Mouse (Mus musculus): ENCODE results near the gene Dppa4.
"Not testable (repeated sequence)": the region's sequence is repeated elsewhere in the genome, so short reads cannot be mapped to it uniquely, and the experiment has no call there.

Dppa4 gene

GRCm38 (mm10) chr16:48283517-48283916 is at the start of gene Dppa4:
Gene Dppa4 (plus strand): TSS chr16:48283733.
- no peak for DNase-seq (ENCODE audit: low spot score in 2 of 2)

DNA sequence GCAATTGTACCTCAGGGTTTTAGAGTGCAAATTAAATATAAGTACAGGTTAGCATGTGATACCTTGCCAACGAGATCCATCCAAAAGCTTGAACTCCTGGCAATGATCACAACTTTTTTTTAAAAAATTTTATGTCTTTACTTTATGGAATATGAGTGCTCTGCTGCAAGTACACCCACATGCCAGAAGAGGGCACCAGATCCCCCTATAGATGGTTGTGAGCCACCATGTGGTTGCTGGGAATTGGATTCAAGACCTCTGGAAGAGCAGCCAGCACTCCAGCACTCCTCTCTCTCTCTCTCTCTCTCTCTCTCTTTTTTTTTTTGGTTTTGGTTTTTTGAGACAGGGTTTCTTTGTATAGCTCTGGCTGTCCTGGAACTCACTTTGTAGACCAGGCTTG is 48.5 kb upstream of the Dppa4 start:
- no peak for DNase-seq (ENCODE audit: low spot score in 2 of 2)

DNA sequence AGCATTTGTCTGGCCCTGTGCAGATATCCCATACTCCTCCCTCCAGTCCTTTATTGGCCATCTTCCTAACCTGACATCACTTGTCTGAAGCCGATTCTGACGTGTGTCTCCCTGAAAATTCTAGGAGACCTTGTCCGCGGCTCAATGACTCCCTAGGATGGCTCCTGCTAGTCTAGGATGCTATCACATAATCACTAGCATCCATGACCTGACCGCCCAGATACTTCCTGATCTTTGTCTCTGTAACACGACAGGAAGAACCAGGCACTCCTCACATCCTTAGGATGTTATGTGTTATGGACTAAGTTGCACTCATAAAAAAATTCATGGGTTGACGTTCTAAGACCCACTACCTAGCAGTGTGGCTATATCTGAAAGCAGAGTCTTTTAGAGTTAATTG is 45.9 kb upstream of the Dppa4 start:
- no peak for DNase-seq (ENCODE audit: low spot score in 2 of 2)

- no peak for DNase-seq (ENCODE audit: low spot score in 2 of 2)
These were observed 36.4 kb upstream of the Dppa4 start for GRCm38 (mm10) chr16:48247044-48247661.

- no peak for DNase-seq (ENCODE audit: low spot score in 2 of 2)
These were observed 30.7 kb upstream of the Dppa4 start for GRCm38 (mm10) chr16:48252824-48253223.

GRCm38 (mm10) chr16:48254584-48254983 is 28.9 kb upstream of the Dppa4 start:
- DNase-seq (ENCODE audit: low spot score in 2 of 2) = no peak

DNA sequence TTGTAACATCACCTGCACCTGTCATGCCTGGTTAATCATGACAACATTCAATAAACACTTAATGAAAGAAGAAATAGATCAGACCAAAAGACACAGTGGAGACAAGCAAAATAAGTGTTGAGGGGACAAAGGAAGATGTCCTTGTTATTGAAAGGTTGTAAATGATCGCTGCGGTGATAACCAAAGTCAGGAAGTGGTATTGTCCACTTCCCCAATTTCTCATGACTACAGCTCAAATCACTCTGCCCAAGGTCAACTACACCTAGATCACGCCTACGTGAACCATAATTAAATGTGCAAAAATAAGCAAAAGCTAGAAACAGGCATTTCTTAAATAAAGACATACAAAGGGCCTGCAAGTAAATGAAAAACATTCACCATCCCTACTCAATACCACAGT is 24.0 kb upstream of the Dppa4 start:
- DNase-seq (ENCODE audit: low spot score in 2 of 2) = no peak

DNA sequence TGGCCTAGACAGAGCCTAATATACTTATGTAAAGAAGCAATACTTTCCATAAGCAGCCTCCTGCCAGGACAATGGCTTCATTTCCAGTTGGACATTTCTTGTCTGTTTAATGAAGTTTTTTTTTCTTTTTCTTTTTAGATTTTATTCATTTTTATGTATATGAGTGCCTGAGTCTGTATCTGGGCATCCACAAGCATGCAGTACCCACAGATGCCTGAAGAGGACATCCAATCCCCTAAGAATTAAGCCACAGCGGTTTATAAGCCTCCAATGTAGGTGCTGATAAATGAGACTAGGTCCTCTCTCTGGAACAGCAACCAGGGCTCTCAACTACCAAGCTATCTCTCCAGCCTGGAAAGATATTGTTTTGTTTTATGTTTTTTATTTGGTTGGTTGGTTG is 20.6 kb upstream of the Dppa4 start:
- DNase-seq (ENCODE audit: low spot score in 2 of 2) = no peak

DNA sequence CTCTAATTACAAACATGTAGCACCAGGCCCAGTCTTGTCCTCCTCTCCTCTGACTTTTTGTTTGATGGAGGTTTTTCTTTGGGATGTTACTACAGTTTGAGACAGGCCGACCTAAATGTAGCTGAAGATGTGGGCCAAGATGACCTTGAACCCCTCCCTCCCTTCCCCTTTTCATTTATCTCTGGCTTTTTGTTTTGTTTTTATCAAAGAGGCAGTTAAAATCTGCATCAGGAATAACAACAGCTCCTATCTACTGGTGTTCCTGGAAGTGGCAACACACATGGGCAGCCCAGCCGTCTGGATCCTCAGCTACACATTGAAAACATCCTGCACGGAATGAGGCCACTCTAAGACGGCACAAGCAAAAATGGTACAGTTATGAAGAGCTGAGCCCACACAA is 17.7 kb upstream of the Dppa4 start:
- DNase-seq (ENCODE audit: low spot score in 2 of 2) = no peak

- no peak for DNase-seq (ENCODE audit: low spot score in 2 of 2)
These were observed 6.6 kb upstream of the Dppa4 start for GRCm38 (mm10) chr16:48276940-48277339.

DNA sequence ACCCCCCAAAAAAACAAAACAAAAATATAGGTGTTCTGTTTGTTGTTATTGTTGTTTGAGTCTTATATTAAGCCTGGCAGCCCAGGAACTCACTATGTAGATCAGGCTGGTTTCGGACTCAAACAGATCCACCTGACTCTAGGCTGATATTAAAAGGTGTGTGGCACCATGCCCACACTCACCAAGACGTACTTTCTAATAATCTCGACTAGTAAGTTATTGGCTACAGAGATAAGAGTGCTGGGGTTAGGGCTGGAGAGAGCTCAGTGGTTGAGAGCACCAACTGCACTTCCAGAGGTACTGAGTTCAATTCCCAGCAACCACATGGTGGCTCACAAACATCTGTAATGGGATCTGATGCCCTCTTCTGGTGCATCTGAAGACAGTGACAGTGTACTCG is 2.6 kb upstream of the Dppa4 start:
- no peak for DNase-seq (ENCODE audit: low spot score in 2 of 2)

GRCm38 (mm10) chr16:48282801-48283200 is 732 bp upstream of the Dppa4 start:
- DNase-seq (ENCODE audit: low spot score in 2 of 2) = no peak

GRCm38 (mm10) chr16:48285517-48285916 is 2.0 kb downstream of the Dppa4 start:
- no peak for DNase-seq (ENCODE audit: low spot score in 2 of 2)

DNA sequence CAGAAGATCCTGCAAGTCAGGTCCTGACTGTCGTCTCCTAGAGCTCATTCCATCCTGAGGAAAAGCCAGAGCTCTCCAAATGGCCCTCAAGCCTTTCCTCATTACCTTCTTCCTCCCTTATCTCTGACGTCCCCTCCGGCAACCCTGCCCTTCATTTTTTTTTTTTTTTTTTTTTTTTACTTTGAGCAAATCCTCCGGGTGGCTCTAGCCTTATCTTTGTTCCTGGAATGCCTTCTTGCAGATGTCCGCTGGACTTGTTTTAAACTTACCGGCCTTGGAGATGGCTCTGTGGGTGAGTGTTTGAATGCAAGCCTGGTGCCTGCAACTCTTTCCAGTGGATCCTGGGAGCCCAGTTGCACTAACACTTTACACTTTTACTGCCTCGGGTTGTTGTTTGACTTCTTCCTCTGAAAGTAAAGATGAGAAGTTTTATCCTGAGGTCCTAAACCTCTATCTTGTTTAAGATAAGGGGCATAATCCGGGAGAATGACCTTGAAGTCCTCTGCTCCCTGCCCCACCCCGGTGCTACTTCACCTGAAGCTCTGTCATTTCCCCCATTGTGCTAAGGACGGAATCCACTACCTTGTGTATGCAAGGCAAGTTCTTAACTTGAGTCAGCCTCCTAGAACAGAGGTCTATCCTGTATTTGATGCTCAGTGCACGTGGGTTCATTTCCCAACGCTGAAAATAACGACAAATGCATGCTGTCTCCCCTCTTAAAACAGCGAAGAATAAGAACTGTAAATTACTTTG is 14.0 kb downstream of the Dppa4 start:
- DNase-seq (ENCODE audit: low spot score in 2 of 2) = no peak

DNA sequence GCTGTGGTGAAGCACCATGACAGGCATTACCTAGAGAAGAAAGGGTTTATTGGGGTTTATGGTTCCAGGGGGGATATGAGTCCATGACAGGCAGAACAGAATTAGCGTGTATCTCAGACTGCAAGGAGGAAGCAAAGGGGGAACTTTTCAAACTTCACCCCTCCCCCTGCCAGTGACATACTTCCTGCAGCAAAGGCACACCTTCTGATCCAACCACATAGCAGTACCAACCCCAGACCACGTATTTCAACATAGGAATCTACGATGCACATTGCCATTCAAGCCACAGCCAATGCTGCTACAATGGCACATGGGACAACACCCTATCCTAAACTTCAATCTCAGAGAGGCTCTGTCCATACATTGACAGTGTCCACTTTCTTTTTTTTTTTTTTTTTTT is 16.4 kb downstream of the Dppa4 start:
- no peak for DNase-seq (ENCODE audit: low spot score in 2 of 2)

GRCm38 (mm10) chr16:48303509-48303908 is 20.0 kb downstream of the Dppa4 start, which contains the start of gene Dppa2:
Gene Dppa2 (plus strand): TSS chr16:48303908.
- no peak for DNase-seq (ENCODE audit: low spot score in 2 of 2)

DNA sequence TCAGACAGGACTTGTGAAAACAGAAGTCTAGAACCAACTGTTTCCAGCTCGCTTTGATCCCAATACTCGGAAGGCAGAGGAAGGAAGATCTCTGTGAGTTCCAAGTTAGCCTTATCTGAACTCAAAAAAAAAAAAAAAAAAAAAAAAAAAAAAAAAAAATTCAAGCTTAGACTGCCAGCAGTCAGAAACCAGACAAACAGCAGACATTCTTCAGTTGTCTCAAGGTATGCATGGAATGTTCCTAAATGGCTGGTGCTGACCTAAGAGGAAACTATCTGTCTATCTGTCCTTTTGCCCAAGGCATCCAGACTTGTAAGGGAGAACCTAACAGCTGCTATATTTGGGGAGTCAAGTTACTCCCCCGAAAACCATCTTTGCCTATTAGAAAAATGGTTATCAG is 20.4 kb downstream of the Dppa4 start:
- DNase-seq (ENCODE audit: low spot score in 2 of 2) = no peak

- DNase-seq (ENCODE audit: low spot score in 2 of 2) = not testable (repeated sequence)
These were observed 25.4 kb downstream of the Dppa4 start for GRCm38 (mm10) chr16:48308916-48309315.

DNA sequence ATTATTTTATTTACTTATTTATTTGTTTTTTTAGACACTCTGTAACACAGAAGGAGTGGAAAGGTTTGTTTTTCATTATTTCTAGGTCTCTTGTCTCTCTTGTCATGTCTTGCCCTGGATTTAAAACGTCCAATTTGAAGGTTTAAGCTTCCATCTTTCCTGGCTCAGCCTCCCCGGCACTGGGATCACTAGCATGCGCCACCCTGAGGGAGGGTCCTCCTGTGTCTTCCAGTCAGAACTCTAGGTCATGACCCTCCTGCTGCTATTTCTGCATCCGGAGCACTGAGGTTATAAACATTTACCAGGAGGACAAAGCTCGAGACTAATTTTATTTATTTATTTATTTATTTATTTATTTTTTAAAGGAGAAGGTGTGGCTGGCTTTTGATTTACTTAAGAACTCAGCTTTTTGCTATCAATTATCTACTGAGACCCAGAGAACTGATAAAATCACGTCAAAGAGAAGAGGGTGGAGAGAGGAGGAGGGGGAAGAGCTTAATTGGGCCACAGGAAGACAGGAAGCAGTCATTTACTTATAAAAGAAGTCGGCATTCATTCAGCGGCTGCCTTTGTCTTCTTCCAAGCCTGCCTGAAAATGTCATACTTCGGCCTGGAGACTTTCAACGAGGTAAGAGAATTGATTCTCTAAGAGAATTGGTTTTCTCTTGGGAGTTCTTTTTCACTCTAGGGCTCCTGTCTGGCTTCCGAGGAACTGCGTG is 26.5 kb downstream of the Dppa4 start:
- DNase-seq (ENCODE audit: low spot score in 2 of 2) = no peak

GRCm38 (mm10) chr16:48315294-48315693 is 31.8 kb downstream of the Dppa4 start:
- DNase-seq (ENCODE audit: low spot score in 2 of 2) = no peak

DNA sequence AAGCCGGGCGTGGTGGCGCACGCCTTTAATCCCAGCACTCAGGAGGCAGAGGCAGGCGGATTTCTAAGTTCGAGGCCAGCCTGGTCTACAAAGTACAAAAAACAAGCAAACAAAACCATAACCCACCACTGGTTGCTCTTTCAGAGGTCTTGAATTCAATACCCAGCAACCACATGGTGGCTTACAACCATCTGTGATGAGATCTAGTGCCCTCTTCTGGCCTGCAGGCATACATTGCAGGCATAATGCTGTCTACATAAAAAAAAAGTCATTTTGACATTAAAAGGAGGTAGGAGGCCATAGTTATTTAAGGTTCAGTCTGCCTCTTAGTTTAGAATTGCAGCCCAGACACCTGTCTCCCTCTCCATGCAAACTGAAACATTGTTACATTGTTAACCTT is 37.2 kb downstream of the Dppa4 start:
- DNase-seq (ENCODE audit: low spot score in 2 of 2) = no peak

- DNase-seq (ENCODE audit: low spot score in 2 of 2) = no peak
These were observed 39.6 kb downstream of the Dppa4 start for GRCm38 (mm10) chr16:48323133-48323532.

Data from right cerebral cortex, postnatal 36 days (tissue).